Mouse (Mus musculus): ENCODE measurements around the gene Nox1. TPM values are rescaled to one million over a fixed set of nuclear protein-coding genes. Genes with fewer than 3 reads are reported as not detected.
"Not testable (repeated sequence)": the region's sequence is repeated elsewhere in the genome, so short reads cannot be mapped to it uniquely, and the experiment has no call there.

The Nox1 gene
- total and polyA plus RNA-seq, 3 experiments, result 0.16 TPM; not detected in 2

DNA sequence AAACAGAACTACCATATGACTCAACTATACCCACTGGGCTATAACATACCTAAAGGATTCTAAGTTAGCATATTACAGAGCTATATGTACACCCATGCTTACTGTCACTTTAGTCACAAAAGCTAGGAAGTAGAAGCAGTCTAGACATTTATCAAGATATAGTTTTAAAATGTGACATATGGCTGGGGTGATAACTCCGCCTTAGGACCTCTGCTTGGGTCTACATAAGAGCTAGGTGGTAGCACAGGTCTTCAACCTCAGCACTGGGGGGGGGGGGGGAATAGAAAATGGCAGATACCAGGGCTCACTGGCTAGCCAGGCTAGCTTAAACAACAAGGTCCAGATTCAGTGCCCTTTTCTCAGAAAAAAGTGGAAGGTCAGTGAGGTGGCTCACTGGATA, 11.3 kb upstream of the Nox1 start:
- DNase-seq (ENCODE audit: low spot score) (no peak), ATAC-seq (ENCODE audit: extremely low read depth, insufficient number of reproducible peaks, low FRiP score, poor library complexity, severe bottlenecking) (no peak)
- H3K9me3 ChIP-seq (replicated peaks), result no peaks in the 10 kb centered on the region
- peaks cover 48% of the 10 kb centered on the region for H3K36me3 ChIP-seq (replicated peaks)
- H3K4me3 ChIP-seq (ENCODE audit: low read depth, low read length), result no peak overlapping the region
- no peaks in the 10 kb centered on the region for H3K4me1 ChIP-seq (ENCODE audit: insufficient read depth, low read depth, low read length)
- TF ChIP-seq GATA2 (IDR thresholded peaks at IDR 0.05; ENCODE audit: borderline replicate concordance, low read depth, low read length) (no peak), POLR2AphosphoS5 (IDR thresholded peaks at IDR 0.05; ENCODE audit: insufficient replicate concordance, low read depth, low read length) (no peak), CTCF (IDR thresholded peaks at IDR 0.05; ENCODE audit: low read depth, low read length) (no peak), GATA1 (IDR thresholded peaks at IDR 0.05; ENCODE audit: borderline replicate concordance, low read length) (no peak), TAL1 (conservative IDR thresholded peaks at IDR 0.05; ENCODE audit: low read depth, low read length) (no peak)
- no peaks in the 10 kb centered on the region for H3K27me3 ChIP-seq (ENCODE audit: insufficient read depth, low read length)

DNA sequence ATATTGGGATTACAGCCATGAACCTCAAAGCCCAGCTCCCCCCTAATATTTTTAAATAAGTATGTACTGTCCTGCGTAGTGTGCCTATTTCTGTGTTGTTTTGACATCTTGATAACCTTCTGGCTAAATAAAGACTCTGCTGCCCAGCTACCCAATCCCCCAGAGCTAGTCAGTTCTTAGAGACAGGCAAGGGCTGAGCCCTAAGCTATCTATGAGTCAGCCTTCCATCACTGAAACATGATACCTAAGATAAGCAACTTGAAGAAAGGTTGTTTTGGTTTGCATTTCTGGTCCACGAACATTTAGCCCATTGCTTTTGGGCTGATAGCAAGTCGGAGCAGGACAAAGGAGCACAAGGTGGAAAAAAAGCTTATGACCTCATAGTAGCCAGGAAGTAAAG, 1.1 kb downstream of the Nox1 start:
- TF ChIP-seq TAL1 (conservative IDR thresholded peaks at IDR 0.05; ENCODE audit: low read depth, low read length) (no peak), CTCF (IDR thresholded peaks at IDR 0.05; ENCODE audit: low read depth, low read length) (no peak), GATA2 (IDR thresholded peaks at IDR 0.05; ENCODE audit: borderline replicate concordance, low read depth, low read length) (no peak), GATA1 (IDR thresholded peaks at IDR 0.05; ENCODE audit: borderline replicate concordance, low read length) (no peak), POLR2AphosphoS5 (IDR thresholded peaks at IDR 0.05; ENCODE audit: insufficient replicate concordance, low read depth, low read length) (no peak)
- no peak for ATAC-seq (ENCODE audit: extremely low read depth, insufficient number of reproducible peaks, low FRiP score, poor library complexity, severe bottlenecking)

GRCm38 (mm10) chrX:134218161-134218560, 3.6 kb downstream of the Nox1 start:
- Histone ChIP-seq H3K36me3 (replicated peaks) (peaks cover 51% of the 10 kb centered on the region), H3K9me3 (replicated peaks) (no peaks in the 10 kb centered on the region), H3K4me1 (ENCODE audit: insufficient read depth, low read depth, low read length) (peaks cover 3% of the 10 kb centered on the region; the same call in 1 of the 2 replicates), H3K4me3 (ENCODE audit: low read depth, low read length) (no peak overlapping the region), H3K27me3 (ENCODE audit: insufficient read depth, low read length) (no peaks in the 10 kb centered on the region)
- ATAC-seq (ENCODE audit: extremely low read depth, insufficient number of reproducible peaks, low FRiP score, poor library complexity, severe bottlenecking), result no peak
- DNase-seq (ENCODE audit: low spot score), result no peak
- TF ChIP-seq CTCF (IDR thresholded peaks at IDR 0.05; ENCODE audit: low read depth, low read length) (no peak), TAL1 (conservative IDR thresholded peaks at IDR 0.05; ENCODE audit: low read depth, low read length) (no peak), GATA1 (IDR thresholded peaks at IDR 0.05; ENCODE audit: borderline replicate concordance, low read length) (no peak), GATA2 (IDR thresholded peaks at IDR 0.05; ENCODE audit: borderline replicate concordance, low read depth, low read length) (no peak), POLR2AphosphoS5 (IDR thresholded peaks at IDR 0.05; ENCODE audit: insufficient replicate concordance, low read depth, low read length) (no peak)

More for the DNA sequence above, 1.1 kb downstream of the Nox1 start:
- no peak for DNase-seq (ENCODE audit: low spot score)
- H3K4me3 ChIP-seq (ENCODE audit: low read depth, low read length), result no peak overlapping the region
- H3K9me3 ChIP-seq (replicated peaks), result no peaks in the 10 kb centered on the region
- H3K27me3 ChIP-seq (ENCODE audit: insufficient read depth, low read length), result no peaks in the 10 kb centered on the region
- peaks cover 3% of the 10 kb centered on the region; the same call in 1 of the 2 replicates for H3K4me1 ChIP-seq (ENCODE audit: insufficient read depth, low read depth, low read length)
- H3K36me3 ChIP-seq (replicated peaks), result peaks cover 66% of the 10 kb centered on the region

DNA sequence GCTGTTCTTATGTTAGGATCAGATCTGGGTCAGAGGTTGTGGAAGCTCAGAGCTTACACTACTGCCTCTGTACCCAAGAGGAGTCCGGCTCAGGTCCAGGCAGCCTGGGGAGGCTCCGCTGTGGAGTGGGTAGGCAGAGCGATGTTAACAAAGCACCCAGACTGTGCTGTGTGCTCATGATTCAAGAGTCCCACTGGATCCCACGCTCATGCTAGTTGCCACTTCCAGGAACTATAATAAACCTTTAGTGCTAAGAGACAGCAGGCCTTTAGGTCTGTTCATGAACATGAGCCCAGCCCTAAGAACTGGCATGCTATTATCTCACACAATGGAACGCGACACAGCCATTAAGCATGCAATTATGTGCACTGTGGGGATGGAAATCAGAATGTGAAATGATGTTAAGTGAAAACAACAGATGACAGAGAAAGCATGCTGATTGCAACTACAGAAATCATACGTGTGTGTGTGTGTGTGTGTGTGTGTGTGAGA, 10.6 kb downstream of the Nox1 start:
- no peaks in the 10 kb centered on the region for H3K27me3 ChIP-seq (ENCODE audit: insufficient read depth, low read length)
- DNase-seq (ENCODE audit: low spot score), result no peak
- H3K36me3 ChIP-seq (replicated peaks), result peaks cover 31% of the 10 kb centered on the region

DNA sequence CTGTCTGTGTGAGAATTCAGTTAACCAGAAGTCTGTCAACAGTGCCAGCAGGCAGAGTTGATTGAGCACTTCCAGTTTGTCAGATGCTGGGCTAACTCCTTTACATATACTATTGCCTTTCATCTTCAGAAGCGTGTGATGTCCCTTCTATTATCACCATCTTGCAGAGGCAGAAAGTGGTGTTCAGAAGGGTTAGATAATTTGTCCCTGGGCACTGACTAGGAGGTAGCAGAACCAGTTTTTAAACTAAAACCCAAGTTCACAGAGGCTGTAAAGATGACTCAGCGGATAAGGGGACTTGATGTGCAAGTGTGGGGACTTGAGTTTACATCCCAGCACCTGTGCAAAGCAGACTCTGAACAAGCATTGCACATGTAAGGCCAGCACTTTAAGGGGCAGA, 13.3 kb downstream of the Nox1 start:
- ATAC-seq (ENCODE audit: extremely low read depth, insufficient number of reproducible peaks, low FRiP score, poor library complexity, severe bottlenecking) (no peak), DNase-seq (ENCODE audit: low spot score) (no peak)
- no peaks in the 10 kb centered on the region for H3K9me3 ChIP-seq (replicated peaks)
- no peak overlapping the region for H3K4me3 ChIP-seq (ENCODE audit: low read depth, low read length)
- H3K36me3 ChIP-seq (replicated peaks), result peaks cover 30% of the 10 kb centered on the region
- TF ChIP-seq POLR2AphosphoS5 (IDR thresholded peaks at IDR 0.05; ENCODE audit: insufficient replicate concordance, low read depth, low read length), result no peak
- no peak for TF ChIP-seq TAL1 (conservative IDR thresholded peaks at IDR 0.05; ENCODE audit: low read depth, low read length)
- no peak for TF ChIP-seq CTCF (IDR thresholded peaks at IDR 0.05; ENCODE audit: low read depth, low read length)
- no peak for TF ChIP-seq GATA2 (IDR thresholded peaks at IDR 0.05; ENCODE audit: borderline replicate concordance, low read depth, low read length)
- no peak for TF ChIP-seq GATA1 (IDR thresholded peaks at IDR 0.05; ENCODE audit: borderline replicate concordance, low read length)
- H3K27me3 ChIP-seq (ENCODE audit: insufficient read depth, low read length), result no peaks in the 10 kb centered on the region
- H3K4me1 ChIP-seq (ENCODE audit: insufficient read depth, low read depth, low read length), result peaks cover 5% of the 10 kb centered on the region; the same call in 1 of the 2 replicates

More for the DNA sequence above, 10.6 kb downstream of the Nox1 start:
- Histone ChIP-seq H3K4me1 (ENCODE audit: insufficient read depth, low read depth, low read length) (peaks cover 5% of the 10 kb centered on the region; the same call in 1 of the 2 replicates), H3K4me3 (ENCODE audit: low read depth, low read length) (no peak overlapping the region), H3K9me3 (replicated peaks) (no peaks in the 10 kb centered on the region)
- TF ChIP-seq GATA2 (IDR thresholded peaks at IDR 0.05; ENCODE audit: borderline replicate concordance, low read depth, low read length), result no peak
- TF ChIP-seq GATA1 (IDR thresholded peaks at IDR 0.05; ENCODE audit: borderline replicate concordance, low read length), result no peak
- no peak for TF ChIP-seq TAL1 (conservative IDR thresholded peaks at IDR 0.05; ENCODE audit: low read depth, low read length)
- TF ChIP-seq POLR2AphosphoS5 (IDR thresholded peaks at IDR 0.05; ENCODE audit: insufficient replicate concordance, low read depth, low read length), result no peak
- TF ChIP-seq CTCF (IDR thresholded peaks at IDR 0.05; ENCODE audit: low read depth, low read length), result no peak
- no peak for ATAC-seq (ENCODE audit: extremely low read depth, insufficient number of reproducible peaks, low FRiP score, poor library complexity, severe bottlenecking)

DNA sequence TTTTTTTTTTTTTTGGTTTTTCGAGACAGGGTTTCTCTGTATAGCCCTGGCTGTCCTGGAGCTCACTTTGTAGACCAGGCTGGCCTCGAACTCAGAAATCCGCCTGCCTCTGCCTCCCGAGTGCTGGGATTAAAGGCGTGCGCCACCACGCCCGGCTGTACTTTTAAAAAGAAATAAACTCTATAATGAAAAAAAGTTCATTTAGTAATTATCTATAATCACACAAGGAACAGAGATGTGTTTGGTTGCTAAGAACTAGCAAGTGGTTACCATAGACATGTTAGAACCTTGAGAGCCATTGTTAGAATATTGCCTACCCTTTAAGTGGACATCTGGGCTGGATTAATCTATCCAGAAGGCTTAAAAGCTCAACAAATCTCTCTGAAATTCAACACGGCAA, 34.6 kb downstream of the Nox1 start, which contains the start of gene Arl13a:
Gene Arl13a (plus strand): TSS at position 301 of the 400 bp plus-strand sequence.
- not testable (repeated sequence) for H3K9me3 ChIP-seq (replicated peaks); H3K4me1 ChIP-seq (ENCODE audit: insufficient read depth, low read depth, low read length); H3K36me3 ChIP-seq (replicated peaks); H3K27me3 ChIP-seq (ENCODE audit: insufficient read depth, low read length); DNase-seq (ENCODE audit: low spot score); H3K4me3 ChIP-seq (ENCODE audit: low read depth, low read length); ATAC-seq (ENCODE audit: extremely low read depth, insufficient number of reproducible peaks, low FRiP score, poor library complexity, severe bottlenecking)
